Mouse (Mus musculus) CH12.LX (cell line): ENCODE results near the gene Itln1. TPM values are rescaled to one million over a fixed set of nuclear protein-coding genes. Genes with fewer than 3 reads are reported as not detected.

Experiments used
- DNase-seq: peaks from one replicate; pipeline ENCODE4 v3.0.0-alpha.2; 2013; ENCODE audit errors: extremely low read depth
- H3K27ac ChIP-seq: 2 replicates; pipeline ENCODE4 v1.5.1; 2012; ENCODE audit warnings: low read depth, mild to moderate bottlenecking, control low read depth, moderate library complexity; ENCODE audit not compliant: insufficient read depth
- H3K27me3 ChIP-seq: replicated peaks from 2 replicates; pipeline ENCODE3; 2012; ENCODE audit warnings: inconsistent platforms
- H3K36me3 ChIP-seq, 2 experiments: replicated peaks in 1 of 2; 2 replicates each; pipeline versions ENCODE3 to v1.6.1; 2012; ENCODE audit warnings: inconsistent platforms in 1 of 2, low read length in 1 of 2, mild to moderate bottlenecking in 1 of 2, mixed read lengths in 1 of 2, moderate library complexity in 1 of 2; ENCODE audit not compliant: control insufficient read depth in 1 of 2, insufficient read depth in 1 of 2
- H3K4me1 ChIP-seq, 2 experiments: 2 replicates each; pipeline ENCODE4 v1.6.1; 2012; ENCODE audit warnings: inconsistent platforms in 1 of 2, moderate library complexity in 1 of 2; ENCODE audit not compliant: insufficient read depth in 2 of 2, control insufficient read depth in 1 of 2
- H3K4me2 ChIP-seq: 2 replicates; pipeline ENCODE4 v1.6.1; 2012; ENCODE audit warnings: low read depth, mild to moderate bottlenecking, control low read depth; ENCODE audit not compliant: poor library complexity, insufficient read depth, severe bottlenecking
- H3K4me3 ChIP-seq, 3 experiments: fragments of 150-350 bp in 1 of 3; sonication (generic) in 1 of 3; replicated peaks in 1 of 3; 2 replicates each; pipeline versions ENCODE3 to v1.5.1; 2011 to 2012; ENCODE audit warnings: low read depth in 2 of 3, low read length in 2 of 3, mild to moderate bottlenecking in 2 of 3, moderate library complexity in 2 of 3, control low read depth in 1 of 3, improper control_type of control experiment in 1 of 3, inconsistent platforms in 1 of 3, mixed read lengths in 1 of 3; ENCODE audit not compliant: poor library complexity in 1 of 3
- H3K79me2 ChIP-seq: replicated peaks from 2 replicates; pipeline ENCODE4 v1.6.1; 2012; ENCODE audit warnings: mild to moderate bottlenecking, moderate library complexity; ENCODE audit not compliant: control insufficient read depth, poor library complexity, insufficient read depth, severe bottlenecking; ENCODE audit errors: extremely low read depth
- H3K9ac ChIP-seq: 2 replicates; pipeline ENCODE4 v1.6.1; 2012; ENCODE audit warnings: low read depth, mild to moderate bottlenecking, control low read depth, moderate library complexity; ENCODE audit not compliant: insufficient read depth
- H3K9me3 ChIP-seq: replicated peaks from 2 replicates; pipeline ENCODE3; 2012; ENCODE audit warnings: low read length, inconsistent platforms, mixed read lengths
- BHLHE40 ChIP-seq: IDR thresholded peaks from 2 replicates; pipeline ENCODE4 v1.6.1; 2011; ENCODE audit warnings: mild to moderate bottlenecking, low read depth, low read length, improper control_type of control experiment
- CHD1 ChIP-seq: IDR thresholded peaks from 2 replicates; pipeline ENCODE4 v1.6.1; 2012; ENCODE audit warnings: low read depth, low read length, improper control_type of control experiment, inconsistent platforms
- CTCF ChIP-seq, 2 experiments: IDR thresholded peaks in 1 of 2; conservative IDR thresholded peaks in 1 of 2; 2 replicates each; pipeline ENCODE4 v1.5.1; 2011 to 2012; ENCODE audit warnings: low read depth in 2 of 2, low read length in 2 of 2, improper control_type of control experiment in 1 of 2, inconsistent platforms in 1 of 2, mild to moderate bottlenecking in 1 of 2, moderate library complexity in 1 of 2
- EP300 ChIP-seq: IDR thresholded peaks from 2 replicates; pipeline ENCODE4 v1.6.1; 2011; ENCODE audit warnings: low read length, improper control_type of control experiment
- GABPA ChIP-seq: IDR thresholded peaks from 2 replicates; pipeline ENCODE4 v1.6.1; 2012; ENCODE audit warnings: low read depth, low read length, improper control_type of control experiment, inconsistent platforms; ENCODE audit not compliant: insufficient replicate concordance
- IRF4 ChIP-seq: IDR thresholded peaks from 2 replicates; pipeline ENCODE4 v1.6.1; 2014; ENCODE audit warnings: low read depth, mild to moderate bottlenecking, inconsistent platforms, low read length, improper control_type of control experiment
- JUN ChIP-seq: IDR thresholded peaks from 2 replicates; pipeline ENCODE4 v1.6.1; 2011; ENCODE audit warnings: low read depth, mild to moderate bottlenecking, low read length, improper control_type of control experiment, moderate library complexity; ENCODE audit not compliant: insufficient read depth
- MAX ChIP-seq: IDR thresholded peaks from 2 replicates; pipeline ENCODE4 v1.6.1; 2011; ENCODE audit warnings: low read length, improper control_type of control experiment
- MEF2A ChIP-seq: IDR thresholded peaks from 2 replicates; pipeline ENCODE4 v1.6.1; 2014; ENCODE audit warnings: low read depth, mild to moderate bottlenecking, inconsistent platforms, low read length, improper control_type of control experiment, borderline replicate concordance
- NELFE ChIP-seq: IDR thresholded peaks from 2 replicates; pipeline ENCODE4 v1.6.1; 2011; ENCODE audit warnings: low read depth, low read length, improper control_type of control experiment
- PAX5 ChIP-seq: IDR thresholded peaks from 2 replicates; pipeline ENCODE4 v1.6.1; 2012; ENCODE audit warnings: low read length, inconsistent platforms, mixed read lengths
- RAD21 ChIP-seq: IDR thresholded peaks from 2 replicates; pipeline ENCODE4 v1.6.1; 2011; ENCODE audit warnings: low read depth, mild to moderate bottlenecking, low read length, improper control_type of control experiment, moderate library complexity
- SIN3A ChIP-seq: IDR thresholded peaks from 2 replicates; pipeline ENCODE4 v1.6.1; 2012; ENCODE audit warnings: low read length, improper control_type of control experiment, inconsistent platforms
- SMC3 ChIP-seq: IDR thresholded peaks from 2 replicates; pipeline ENCODE4 v1.6.1; 2011; ENCODE audit warnings: low read depth, low read length, improper control_type of control experiment
- TBP ChIP-seq: conservative IDR thresholded peaks from 2 replicates; pipeline ENCODE4 v1.6.1; 2011; ENCODE audit warnings: low read depth, low read length, improper control_type of control experiment
- UBTF ChIP-seq: IDR thresholded peaks from 2 replicates; pipeline ENCODE4 v1.6.1; 2012; ENCODE audit warnings: low read depth, mild to moderate bottlenecking, inconsistent platforms, low read length, improper control_type of control experiment, moderate library complexity
- USF1 ChIP-seq: IDR thresholded peaks from 2 replicates; pipeline ENCODE4 v1.6.1; 2014; ENCODE audit warnings: low read depth, mild to moderate bottlenecking, inconsistent platforms, low read length, improper control_type of control experiment
- USF2 ChIP-seq: conservative IDR thresholded peaks from 2 replicates; pipeline ENCODE4 v1.6.1; 2011; ENCODE audit warnings: low read depth, low read length, improper control_type of control experiment
- ZC3H11A ChIP-seq: IDR thresholded peaks from 2 replicates; pipeline ENCODE4 v1.6.1; 2012; ENCODE audit warnings: low read depth, mild to moderate bottlenecking, inconsistent platforms, low read length, improper control_type of control experiment
- ZKSCAN1 ChIP-seq: IDR thresholded peaks from 2 replicates; pipeline ENCODE4 v1.6.1; 2012; ENCODE audit warnings: low read depth, inconsistent platforms, low read length, improper control_type of control experiment, borderline replicate concordance
- dilution Hi-C: fragments of 300-500 bp; cut with MboI; formaldehyde crosslinking; loops from 2 replicates; pipeline ENCODE4 v1.14.3; 2020; ENCODE audit warnings: low sequenced_read_pairs; ENCODE audit not compliant: extremely low pct_unique_long_range_greater_than_20kb, extremely low pct_ligation_motif_present
- in situ Hi-C: fragments of 300-500 bp; cut with MboI; formaldehyde crosslinking; loops from 3 replicates; pipeline ENCODE4 v1.14.3; 2019; ENCODE audit warnings: low sequenced_read_pairs, low pct_ligation_motif_present, low pct_unique_long_range_greater_than_20kb, mixed read lengths
- polyA plus RNA-seq: library from polyadenylated mRNA; unstranded; fragments of >175 nt; gene quantifications from 2 replicates; pipeline ENCODE4 v1.2.1, GENCODE M21; 2012; ENCODE audit warnings: low read depth; ENCODE audit not compliant: insufficient read length
- total RNA-seq, 2 experiments: library from RNA; depleted of rRNA; stranded (reverse); fragments of 300-350 nt in 1 of 2; fragments of >200 nt in 1 of 2; gene quantifications; 2 replicates each; pipeline ENCODE4 v1.2.3; 2012 to 2014

Itln1 gene
- total and polyA plus RNA-seq, 3 experiments: not detected

- no peak overlapping the region for H3K4me3 ChIP-seq
- H3K9ac ChIP-seq: no peak overlapping the region
- DNase-seq: no peak
- no peak for TF ChIP-seq CHD1
- no peak for TF ChIP-seq NELFE
- no peak for TF ChIP-seq SMC3
- no peak for TF ChIP-seq MAX
- TF ChIP-seq PAX5: no peak
- no peak for TF ChIP-seq ZC3H11A
- TF ChIP-seq EP300: no peak
- TF ChIP-seq TBP: no peak
- TF ChIP-seq SIN3A: no peak
- TF ChIP-seq JUN: no peak
- TF ChIP-seq BHLHE40: no peak
- TF ChIP-seq CTCF (conservative IDR thresholded peaks at IDR 0.05 in 1 of 2, IDR thresholded peaks at IDR 0.05 in 1 of 2; ENCODE audit: low read depth in 2 of 2, low read length in 2 of 2): no peak
- TF ChIP-seq GABPA: no peak
- TF ChIP-seq UBTF: no peak
- no peak overlapping the region for H3K27ac ChIP-seq
- H3K4me1 ChIP-seq: no peaks in the 10 kb centered on the region
- in situ Hi-C loops: no loop called here
- no peaks in the 10 kb centered on the region for H3K27me3 ChIP-seq
- no peak overlapping the region for H3K4me2 ChIP-seq
- no peaks in the 10 kb centered on the region for H3K9me3 ChIP-seq
- no peaks in the 10 kb centered on the region for H3K36me3 ChIP-seq
- dilution Hi-C loops: no loop called here
- no peaks in the 10 kb centered on the region for H3K79me2 ChIP-seq
Observed at GRCm38 (mm10) chr1:171577168-171577567, 42.1 kb upstream of the Itln1 start.

GRCm38 (mm10) chr1:171568436-171568835 is 33.3 kb upstream of the Itln1 start:
- DNase-seq: peak; percentile 12
- no peaks in the 10 kb centered on the region for H3K9me3 ChIP-seq
- dilution Hi-C loops (no loop called here), in situ Hi-C loops (loop anchor here (5.0 kb wide), 1 partner anchor 66 kb away; the partner anchor contains the start of gene Alyref2)
- H3K36me3 ChIP-seq: no peaks in the 10 kb centered on the region
- H3K27ac ChIP-seq: no peak overlapping the region
- no peaks in the 10 kb centered on the region for H3K27me3 ChIP-seq
- no peak overlapping the region for H3K4me2 ChIP-seq
- no peaks in the 10 kb centered on the region for H3K79me2 ChIP-seq
- H3K4me3 ChIP-seq: no peak overlapping the region
- TF ChIP-seq CTCF (conservative IDR thresholded peaks at IDR 0.05 in 1 of 2, IDR thresholded peaks at IDR 0.05 in 1 of 2; ENCODE audit: low read depth in 2 of 2, low read length in 2 of 2): peak in 1 of 2 experiments; percentile 61; a peak in 2 of 4 replicates
- TF ChIP-seq RAD21: peak; percentile 56
- no peak for TF ChIP-seq ZKSCAN1
- no peak for TF ChIP-seq USF1
- TF ChIP-seq IRF4: no peak
- peak; percentile 38 for TF ChIP-seq SMC3
- TF ChIP-seq MEF2A: no peak
- no peak for TF ChIP-seq USF2
- H3K9ac ChIP-seq: no peak overlapping the region
- H3K4me1 ChIP-seq: no peaks in the 10 kb centered on the region
